Mouse (Mus musculus) urinary bladder, postnatal 36 days (tissue): ENCODE measurements around the gene Mylk2.

Experiments
- DNase-seq, 2 experiments: peaks; one replicate each; pipeline ENCODE4 v3.0.0; 2022; ENCODE audit warnings: low spot score in 2 of 2, mixed read lengths in 1 of 2

The Mylk2 gene

GRCm38 (mm10) chr2:152914310-152915120 is 3.4 kb downstream of the Mylk2 start:
- DNase-seq = peak; percentile 76 to 85

- DNase-seq = no peak
These were observed 4.3 kb downstream of the Mylk2 start for GRCm38 (mm10) chr2:152915453-152915852.

GRCm38 (mm10) chr2:152916111-152916510 is 5.0 kb downstream of the Mylk2 start:
- DNase-seq = no peak

- DNase-seq = no peak
These were observed 6.5 kb downstream of the Mylk2 start for GRCm38 (mm10) chr2:152917671-152918070.

GRCm38 (mm10) chr2:152922376-152922775 is 11.2 kb downstream of the Mylk2 start:
- no peak for DNase-seq

- no peak for DNase-seq
These were observed 12.5 kb downstream of the Mylk2 start for GRCm38 (mm10) chr2:152923621-152924020.

GRCm38 (mm10) chr2:152924128-152924527 is 13.0 kb downstream of the Mylk2 start:
- no peak for DNase-seq

- DNase-seq = no peak
These were observed 13.4 kb downstream of the Mylk2 start for GRCm38 (mm10) chr2:152924543-152924942.

GRCm38 (mm10) chr2:152925189-152925872 is 14.2 kb downstream of the Mylk2 start:
- peak in 1 of 2 experiments; percentile 40 for DNase-seq

GRCm38 (mm10) chr2:152926896-152927295 is 15.7 kb downstream of the Mylk2 start:
- no peak for DNase-seq

- no peak for DNase-seq
These were observed 16.2 kb downstream of the Mylk2 start for GRCm38 (mm10) chr2:152927371-152927770.

- no peak for DNase-seq
These were observed 17.3 kb downstream of the Mylk2 start for GRCm38 (mm10) chr2:152928219-152928987.

- DNase-seq = no peak
These were observed 17.8 kb downstream of the Mylk2 start for GRCm38 (mm10) chr2:152928988-152929370.

GRCm38 (mm10) chr2:152930276-152930675 is 19.1 kb downstream of the Mylk2 start:
- DNase-seq = no peak

- no peak for DNase-seq
These were observed 20.5 kb downstream of the Mylk2 start for GRCm38 (mm10) chr2:152931456-152932160.

GRCm38 (mm10) chr2:152933048-152933447 is 21.9 kb downstream of the Mylk2 start, which contains the start of gene Foxs1:
TSS of gene Foxs1 (minus strand) at chr2:152933208.
- no peak for DNase-seq

GRCm38 (mm10) chr2:152933614-152934013 is 22.5 kb downstream of the Mylk2 start:
- peak in 1 of 2 experiments; percentile 64 for DNase-seq

GRCm38 (mm10) chr2:152939846-152940245 is 28.7 kb downstream of the Mylk2 start:
- DNase-seq = no peak

- DNase-seq = no peak
These were observed 30.0 kb downstream of the Mylk2 start for GRCm38 (mm10) chr2:152941106-152941505.

- no peak for DNase-seq
These were observed 30.6 kb downstream of the Mylk2 start for GRCm38 (mm10) chr2:152941776-152942175.

GRCm38 (mm10) chr2:152942898-152943515 is 31.9 kb downstream of the Mylk2 start:
- no peak for DNase-seq
